Mouse (Mus musculus): Measurements from ENCODE around the gene Stx1a. TPM values are rescaled to one million over a fixed set of nuclear protein-coding genes. Genes with fewer than 3 reads are reported as not detected.

Stx1a gene
- 9.3 and 10.5 TPM in 2 replicates for polyA plus RNA-seq (2011; ENCODE audit: insufficient read depth, insufficient read length, low read depth, missing spikeins)

GRCm38 (mm10) chr5:135023344-135024173 lies at the start of gene Stx1a:
Stx1a (plus strand) TSS chr5:135023482.
- H3K27ac ChIP-seq (ENCODE audit: insufficient read depth, low read length): no peak within 1 kb of the TSS

GRCm38 (mm10) chr5:134973526-134973925 lies 49.8 kb upstream of the Stx1a start:
- Histone ChIP-seq H3K9me3 (replicated peaks; ENCODE audit: control insufficient read depth, insufficient read depth, low read length, poor library complexity, severe bottlenecking) (no peaks in the 10 kb centered on the region), H3K4me3 (ENCODE audit: low read depth, low read length) (no peak overlapping the region)
- TF ChIP-seq EP300 (IDR thresholded peaks at IDR 0.05; ENCODE audit: insufficient read depth, low read depth, low read length) (0 out of 2 replicates have a peak, but pooled peaks have one; percentile 51), CTCF (IDR thresholded peaks at IDR 0.05; ENCODE audit: low read depth, low read length) (no peak)

More at GRCm38 (mm10) chr5:135023344-135024173, at the start of gene Stx1a:
- Histone ChIP-seq H3K27me3 (ENCODE audit: control insufficient read depth, insufficient read depth, low read length, poor library complexity, severe bottlenecking) (no peaks in the 10 kb centered on the region), H3K36me3 (ENCODE audit: control insufficient read depth, insufficient read depth, low read length, poor library complexity, severe bottlenecking) (no peaks in the 10 kb centered on the region), H3K4me1 (ENCODE audit: control insufficient read depth, insufficient read depth, low read length) (no peaks in the 10 kb centered on the region), H3K4me3 (ENCODE audit: low read depth, low read length) (peak within 1 kb of the TSS; percentile 71), H3K9me3 (replicated peaks; ENCODE audit: control insufficient read depth, insufficient read depth, low read length, poor library complexity, severe bottlenecking) (no peaks in the 10 kb centered on the region), H3K9ac (ENCODE audit: low read depth, poor library complexity, severe bottlenecking) (peak within 1 kb of the TSS; percentile 78)
- TF ChIP-seq POLR2A (IDR thresholded peaks at IDR 0.05; ENCODE audit: insufficient read depth, low read length): peak; percentile 45
- no peak for TF ChIP-seq EP300 (IDR thresholded peaks at IDR 0.05; ENCODE audit: insufficient read depth, low read depth, low read length)
- TF ChIP-seq CTCF (IDR thresholded peaks at IDR 0.05; ENCODE audit: low read depth, low read length): no peak

GRCm38 (mm10) chr5:134974294-134974693 lies 49.0 kb upstream of the Stx1a start:
- no peak overlapping the region for H3K9ac ChIP-seq (ENCODE audit: low read depth, poor library complexity, severe bottlenecking)
- H3K27ac ChIP-seq (ENCODE audit: insufficient read depth, low read length): peak overlapping the region; percentile 42; the same call in 1 of the 2 replicates
- H3K36me3 ChIP-seq (ENCODE audit: control insufficient read depth, insufficient read depth, low read length, poor library complexity, severe bottlenecking): no peaks in the 10 kb centered on the region
- no peak overlapping the region for H3K4me3 ChIP-seq (ENCODE audit: low read depth, low read length)
- H3K27me3 ChIP-seq (ENCODE audit: control insufficient read depth, insufficient read depth, low read length, poor library complexity, severe bottlenecking): no peaks in the 10 kb centered on the region
- H3K4me1 ChIP-seq (ENCODE audit: control insufficient read depth, insufficient read depth, low read length): peaks cover 5% of the 10 kb centered on the region
- TF ChIP-seq POLR2A (IDR thresholded peaks at IDR 0.05; ENCODE audit: insufficient read depth, low read length) (no peak), EP300 (IDR thresholded peaks at IDR 0.05; ENCODE audit: insufficient read depth, low read depth, low read length) (no peak), CTCF (IDR thresholded peaks at IDR 0.05; ENCODE audit: low read depth, low read length) (no peak)
- no peaks in the 10 kb centered on the region for H3K9me3 ChIP-seq (replicated peaks; ENCODE audit: control insufficient read depth, insufficient read depth, low read length, poor library complexity, severe bottlenecking)

More at GRCm38 (mm10) chr5:134973526-134973925, 49.8 kb upstream of the Stx1a start:
- H3K27me3 ChIP-seq (ENCODE audit: control insufficient read depth, insufficient read depth, low read length, poor library complexity, severe bottlenecking): no peaks in the 10 kb centered on the region
- H3K9ac ChIP-seq (ENCODE audit: low read depth, poor library complexity, severe bottlenecking): 0 out of 2 replicates have a peak overlapping the region, but pooled peaks have one; percentile 0
- H3K36me3 ChIP-seq (ENCODE audit: control insufficient read depth, insufficient read depth, low read length, poor library complexity, severe bottlenecking): no peaks in the 10 kb centered on the region
- H3K4me1 ChIP-seq (ENCODE audit: control insufficient read depth, insufficient read depth, low read length): peaks cover 3% of the 10 kb centered on the region
- H3K27ac ChIP-seq (ENCODE audit: insufficient read depth, low read length): peak overlapping the region; percentile 77

- Histone ChIP-seq H3K36me3 (ENCODE audit: control insufficient read depth, insufficient read depth, low read length, poor library complexity, severe bottlenecking) (no peaks in the 10 kb centered on the region), H3K4me3 (ENCODE audit: low read depth, low read length) (no peak overlapping the region), H3K9ac (ENCODE audit: low read depth, poor library complexity, severe bottlenecking) (no peak overlapping the region), H3K27ac (ENCODE audit: insufficient read depth, low read length) (no peak overlapping the region), H3K9me3 (replicated peaks; ENCODE audit: control insufficient read depth, insufficient read depth, low read length, poor library complexity, severe bottlenecking) (no peaks in the 10 kb centered on the region), H3K27me3 (ENCODE audit: control insufficient read depth, insufficient read depth, low read length, poor library complexity, severe bottlenecking) (no peaks in the 10 kb centered on the region), H3K4me1 (ENCODE audit: control insufficient read depth, insufficient read depth, low read length) (peaks cover 5% of the 10 kb centered on the region)
- TF ChIP-seq EP300 (IDR thresholded peaks at IDR 0.05; ENCODE audit: insufficient read depth, low read depth, low read length) (no peak), CTCF (IDR thresholded peaks at IDR 0.05; ENCODE audit: low read depth, low read length) (no peak), POLR2A (IDR thresholded peaks at IDR 0.05; ENCODE audit: insufficient read depth, low read length) (no peak)
Observed at GRCm38 (mm10) chr5:134974921-134975320, 48.4 kb upstream of the Stx1a start.

- no peaks in the 10 kb centered on the region for H3K36me3 ChIP-seq (ENCODE audit: control insufficient read depth, insufficient read depth, low read length, poor library complexity, severe bottlenecking)
- no peak for TF ChIP-seq CTCF (IDR thresholded peaks at IDR 0.05; ENCODE audit: low read depth, low read length)
- TF ChIP-seq POLR2A (IDR thresholded peaks at IDR 0.05; ENCODE audit: insufficient read depth, low read length): no peak
- no peak for TF ChIP-seq EP300 (IDR thresholded peaks at IDR 0.05; ENCODE audit: insufficient read depth, low read depth, low read length)
Observed at GRCm38 (mm10) chr5:134976164-134976563, 47.1 kb upstream of the Stx1a start.

More at GRCm38 (mm10) chr5:134976164-134976563, 47.1 kb upstream of the Stx1a start:
- no peaks in the 10 kb centered on the region for H3K27me3 ChIP-seq (ENCODE audit: control insufficient read depth, insufficient read depth, low read length, poor library complexity, severe bottlenecking)
- peaks cover 5% of the 10 kb centered on the region for H3K4me1 ChIP-seq (ENCODE audit: control insufficient read depth, insufficient read depth, low read length)
- no peak overlapping the region for H3K9ac ChIP-seq (ENCODE audit: low read depth, poor library complexity, severe bottlenecking)
- no peak overlapping the region for H3K4me3 ChIP-seq (ENCODE audit: low read depth, low read length)
- H3K9me3 ChIP-seq (replicated peaks; ENCODE audit: control insufficient read depth, insufficient read depth, low read length, poor library complexity, severe bottlenecking): no peaks in the 10 kb centered on the region
- no peak overlapping the region for H3K27ac ChIP-seq (ENCODE audit: insufficient read depth, low read length)
